In genomic region chr2:122312722-122313417, GRCm38 (mm10) we compare ENCODE assay signal across 9 mouse cellular contexts. TPM values are rescaled to one million over a fixed set of nuclear protein-coding genes. Genes with fewer than 3 reads are reported as not detected.
DNase-seq lines count a peak whose midpoint lies in the region; ATAC-seq and TF ChIP-seq lines count a peak whose summit lies in the region.
"Had no signal": no experiment of that assay in that cellular context is flagged by ENCODE, and none has a peak within 500 bp of the region (broad histone marks: within the 10 kb centered on the region; RNA-seq: fewer than 3 reads in every experiment).

No protein-coding gene starts in this region.

- H3K4me3 ChIP-seq in embryonic facial prominence, embryonic 10.5 days, result peak overlapping the region; percentile 48
- H3K4me3 ChIP-seq in lung, embryonic 14.5 days (ENCODE audit: low read depth, low read length), result peak overlapping the region; percentile 16

- H3K9ac ChIP-seq in lung, embryonic 14.5 days, result no peak overlapping the region

- peak; percentile 56 to 65 for DNase-seq in CD8-positive naive resting alpha-beta T cell, adult 2 months (ENCODE audit: low read depth in 2 of 2, low spot score in 2 of 2)
- peak; percentile 67 for DNase-seq in adrenal gland, postnatal 14 days
- DNase-seq in embryonic facial prominence, embryonic 10.5 days (ENCODE audit: low spot score), result peak; percentile 84
- peak; percentile 27 for DNase-seq in heart, adult 8-10 months (ENCODE audit: low spot score)
- DNase-seq in kidney, adult 9 months, result peak; percentile 60
- peak; percentile 86 for DNase-seq in lung, embryonic 14.5 days
- DNase-seq in thymus, postnatal 36 days, result peak; percentile 66 to 75

- no peak overlapping the region for H3K27ac ChIP-seq in embryonic facial prominence, embryonic 10.5 days (replicated peaks)
- no peak overlapping the region for H3K27ac ChIP-seq in lung, embryonic 14.5 days (ENCODE audit: low read depth)

- no peaks in the 10 kb centered on the region for H3K36me3 ChIP-seq in embryonic facial prominence, embryonic 10.5 days (replicated peaks)
- no peaks in the 10 kb centered on the region for H3K36me3 ChIP-seq in lung, embryonic 14.5 days (ENCODE audit: insufficient read depth)

- peak; percentile 50; the same call in 1 of the 2 replicates for ATAC-seq in lung, embryonic 14.5 days (ENCODE audit: insufficient read depth)
- peak; percentile 40; the same call in 1 of the 2 replicates for ATAC-seq in neutrophil, adult 5-6 weeks (ENCODE audit: extremely low read depth, insufficient number of reproducible peaks, low FRiP score, poor library complexity, severe bottlenecking)

- H3K27me3 ChIP-seq in embryonic facial prominence, embryonic 10.5 days (replicated peaks; ENCODE audit: low read depth, poor library complexity, severe bottlenecking), result peaks cover 92% of the 10 kb centered on the region
- peaks cover 37% of the 10 kb centered on the region for H3K27me3 ChIP-seq in lung, embryonic 14.5 days (ENCODE audit: insufficient read depth, low read length)

- WGBS in embryonic facial prominence, embryonic 10.5 days, result 3% methylated on average over 27 of the region's 27 CpGs
- 5% methylated on average over 27 of the region's 27 CpGs for WGBS in lung, embryonic 14.5 days

- peaks cover 12% of the 10 kb centered on the region for H3K4me1 ChIP-seq in embryonic facial prominence, embryonic 10.5 days
- H3K4me1 ChIP-seq in lung, embryonic 14.5 days (ENCODE audit: insufficient read depth), result no peaks in the 10 kb centered on the region

- H3K9me3 ChIP-seq in embryonic facial prominence, embryonic 10.5 days, result no peaks in the 10 kb centered on the region
- no peaks in the 10 kb centered on the region for H3K9me3 ChIP-seq in lung, embryonic 14.5 days (ENCODE audit: low read depth, low read length)

- peak; percentile 81 for TF ChIP-seq CTCF in lung, embryonic 14.5 days (IDR thresholded peaks at IDR 0.05; ENCODE audit: low read depth)

- peak overlapping the region; percentile 54 for H3K4me2 ChIP-seq in lung, embryonic 14.5 days

RNA-seq across cellular contexts. Expression of gene Duoxa1, which starts 0.7 kb away (rescaled TPM):
- 0.41 TPM in 1 of 2 replicates, not detected in the other for total RNA-seq in adrenal gland, postnatal 14 days (2021)
- polyA plus RNA-seq in embryonic facial prominence, embryonic 10.5 days (2016; fragmentation: Nextera tagmentation; extraction: Ambion mirVana), result 0.27 TPM in 1 of 2 replicates, not detected in the other
- under 1 TPM in 3 of 4 experiments, not detected in 1; 0.14 to 0.37 (median 0.34) TPM for total RNA-seq in heart, adult 8-10 months (2022)
- polyA plus RNA-seq in lung, embryonic 14.5 days (2014; fragmentation: Nextera tagmentation; extraction: Ambion mirVana), result not detected in 2 replicates
- total RNA-seq in neutrophil, adult 5-6 weeks (2017), result not detected in 2 replicates
- total RNA-seq: layer of hippocampus, postnatal 14 days had no signal

RNA-seq across cellular contexts. Expression of gene Duox1, which starts 2.6 kb away (rescaled TPM):
- 0.08 TPM in 1 of 2 replicates, not detected in the other for total RNA-seq in adrenal gland, postnatal 14 days (2021)
- 0.07 TPM in 1 of 2 replicates, not detected in the other for polyA plus RNA-seq in embryonic facial prominence, embryonic 10.5 days (2016; fragmentation: Nextera tagmentation; extraction: Ambion mirVana)
- total RNA-seq in heart, adult 8-10 months (2022), result under 1 TPM in 3 of 4 experiments, not detected in 1; 0.20 to 0.28 (median 0.27) TPM
- not detected in 2 replicates for polyA plus RNA-seq in lung, embryonic 14.5 days (2014; fragmentation: Nextera tagmentation; extraction: Ambion mirVana)
- total RNA-seq in neutrophil, adult 5-6 weeks (2017), result not detected in 2 replicates
- total RNA-seq: layer of hippocampus, postnatal 14 days had no signal

RNA-seq across cellular contexts. Expression of gene Duoxa2, which starts 14.2 kb away (rescaled TPM):
- not detected in 2 replicates for total RNA-seq in adrenal gland, postnatal 14 days (2021)
- 0.09 TPM in 1 of 2 replicates, not detected in the other for polyA plus RNA-seq in embryonic facial prominence, embryonic 10.5 days (2016; fragmentation: Nextera tagmentation; extraction: Ambion mirVana)
- under 1 TPM in 3 of 4 experiments, not detected in 1; 0.17 to 0.31 (median 0.25) TPM for total RNA-seq in heart, adult 8-10 months (2022)
- polyA plus RNA-seq in lung, embryonic 14.5 days (2014; fragmentation: Nextera tagmentation; extraction: Ambion mirVana), result 0.11 TPM in 1 of 2 replicates, not detected in the other
- total RNA-seq in neutrophil, adult 5-6 weeks (2017), result 0.47 TPM in 1 of 2 replicates, not detected in the other
- total RNA-seq: layer of hippocampus, postnatal 14 days had no signal

RNA-seq across cellular contexts. Expression of gene Duox2, which starts 14.6 kb away (rescaled TPM):
- 0.07 and 0.11 TPM in 2 replicates for total RNA-seq in adrenal gland, postnatal 14 days (2021)
- polyA plus RNA-seq in embryonic facial prominence, embryonic 10.5 days (2016; fragmentation: Nextera tagmentation; extraction: Ambion mirVana), result not detected in 2 replicates
- total RNA-seq in heart, adult 8-10 months (2022), result under 1 TPM; 0.46 to 0.82 (median 0.54) TPM
- polyA plus RNA-seq in lung, embryonic 14.5 days (2014; fragmentation: Nextera tagmentation; extraction: Ambion mirVana), result 0.07 TPM in 1 of 2 replicates, not detected in the other
- total RNA-seq in neutrophil, adult 5-6 weeks (2017), result not detected in 2 replicates

RNA-seq across cellular contexts. Expression of gene Shf, which starts 56.1 kb away (rescaled TPM):
- 11.7 and 14.6 TPM in 2 replicates for total RNA-seq in adrenal gland, postnatal 14 days (2021)
- 4.7 and 7.6 TPM in 2 replicates for polyA plus RNA-seq in embryonic facial prominence, embryonic 10.5 days (2016; fragmentation: Nextera tagmentation; extraction: Ambion mirVana)
- total RNA-seq in heart, adult 8-10 months (2022), result 1 to 10 TPM; 4.4 to 7.3 (median 5.7) TPM
- polyA plus RNA-seq in lung, embryonic 14.5 days (2014; fragmentation: Nextera tagmentation; extraction: Ambion mirVana), result 3.7 and 5.1 TPM in 2 replicates
- 1.6 and 4.5 TPM in 2 replicates for total RNA-seq in neutrophil, adult 5-6 weeks (2017)

Comparison
In these comparisons a context has a peak if more than half of its experiments do, and no peak if none do; other contexts are left out.
1. DNase-seq: peak in every context shown above with its lines; median percentile 86 in lung, embryonic 14.5 days; 84 in embryonic facial prominence, embryonic 10.5 days; 70 in thymus, postnatal 36 days; 67 in adrenal gland, postnatal 14 days; 60 in CD8-positive naive resting alpha-beta T cell, adult 2 months; 60 in kidney, adult 9 months; 27 in heart, adult 8-10 months.